Mouse (Mus musculus): ENCODE measurements around the gene Sfxn4.
"Not testable (repeated sequence)": the region's sequence is repeated elsewhere in the genome, so short reads cannot be mapped to it uniquely, and the experiment has no call there.

Gene Sfxn4

DNA sequence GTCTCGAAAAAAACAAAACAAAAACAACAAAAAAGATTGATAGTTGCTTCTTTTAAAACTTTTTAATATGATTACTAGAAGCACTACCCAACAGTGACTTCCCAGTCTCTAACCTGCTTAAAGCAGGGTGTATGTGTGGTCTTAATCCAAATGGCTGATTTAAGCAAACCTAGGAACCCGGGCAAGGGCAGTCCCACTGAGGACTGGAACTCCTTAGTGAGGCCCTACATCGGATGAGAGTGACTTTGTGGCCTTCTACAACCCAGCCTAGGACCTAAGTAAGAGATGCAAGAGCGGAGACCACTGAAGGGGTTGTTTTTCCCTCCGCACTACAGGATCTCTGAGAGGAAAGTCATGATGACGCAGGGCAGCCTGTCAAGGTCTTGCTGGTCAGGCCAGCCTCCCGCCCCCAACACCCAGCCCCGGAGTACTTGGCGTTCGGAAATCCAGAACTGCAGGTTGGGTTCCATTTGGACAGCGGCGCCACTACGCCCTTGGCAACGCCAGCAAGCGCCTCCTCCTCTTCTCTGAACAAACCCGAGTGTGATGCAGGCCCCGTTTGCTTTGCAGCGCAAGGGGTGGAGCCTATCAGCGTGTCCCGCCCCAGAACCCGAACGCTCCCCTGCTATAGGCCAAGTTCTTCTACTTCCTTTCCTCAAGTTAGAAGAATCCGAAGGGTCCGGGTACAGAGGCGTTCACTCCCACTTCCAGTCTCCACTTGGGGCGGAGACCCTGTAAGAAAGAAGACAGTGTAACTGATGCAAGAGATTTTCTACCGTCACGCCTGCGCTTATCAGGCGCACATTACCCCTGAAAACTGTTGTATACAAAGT, at the start of gene Sfxn4:
Gene Sfxn4, minus strand, starts transcription at position 612 of the 833 bp plus-strand sequence.
- DNase-seq (ENCODE audit: low spot score in 2 of 2), result peak; percentile 79 to 93

DNA sequence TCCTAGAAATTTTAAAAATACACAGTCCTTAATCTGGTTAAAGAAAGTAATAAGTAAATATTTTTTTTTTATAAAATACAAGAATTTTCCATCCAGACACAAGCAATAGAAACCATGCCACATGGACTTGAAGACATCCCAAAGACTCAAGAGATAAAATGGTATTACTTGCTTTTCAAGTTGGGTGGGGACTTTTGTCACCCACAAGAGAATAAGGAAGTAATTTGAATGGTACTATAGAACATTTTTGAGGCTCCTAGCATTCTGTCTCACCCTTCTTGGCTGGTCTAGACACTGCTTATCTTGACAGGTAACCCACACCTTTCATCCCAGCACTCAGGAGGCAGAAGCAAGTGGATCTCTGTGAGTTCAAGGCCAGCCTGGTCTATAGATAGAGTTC, 49.0 kb upstream of the Sfxn4 start:
- no peak for DNase-seq (ENCODE audit: low spot score in 2 of 2)

DNA sequence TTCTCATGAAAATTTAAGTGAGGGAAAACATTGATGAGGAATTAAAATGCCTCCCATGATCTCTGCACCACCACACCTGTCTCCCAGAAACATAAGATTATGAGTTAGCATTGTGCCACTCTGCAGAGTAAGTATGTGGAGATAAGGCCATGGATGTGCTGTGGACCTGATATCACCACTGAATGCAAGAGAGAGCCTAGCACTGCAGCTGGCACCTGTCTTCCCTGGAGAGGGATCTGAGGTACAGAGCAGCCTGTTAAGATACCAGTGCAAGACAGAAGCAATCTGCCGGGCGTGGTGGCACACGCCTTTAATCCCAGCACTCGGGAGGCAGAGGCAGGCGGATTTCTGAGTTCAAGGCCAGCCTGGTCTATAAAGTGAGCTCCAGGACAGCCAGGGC, 44.2 kb upstream of the Sfxn4 start:
- no peak for DNase-seq (ENCODE audit: low spot score in 2 of 2)

DNA sequence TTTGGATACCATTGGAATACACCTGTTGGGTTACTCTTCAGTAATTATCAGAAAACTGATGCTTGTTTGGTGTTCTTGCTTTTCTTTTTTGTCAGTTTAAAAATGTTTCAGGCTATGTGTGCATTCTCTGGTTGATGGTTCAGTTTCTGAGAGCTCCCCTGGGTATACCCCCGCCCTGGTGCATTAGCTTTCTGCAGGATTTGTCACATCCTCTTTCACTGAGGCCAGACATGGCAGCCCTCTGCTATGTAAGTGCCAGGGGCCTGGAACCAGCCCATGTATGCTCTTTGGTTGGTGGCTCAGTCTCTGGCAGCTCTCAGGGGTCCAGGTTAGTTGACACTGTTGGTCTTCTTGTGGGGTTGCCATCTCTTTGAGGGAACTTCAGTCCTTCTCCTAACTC, 42.7 kb upstream of the Sfxn4 start:
- DNase-seq (ENCODE audit: low spot score in 2 of 2), result no peak

DNA sequence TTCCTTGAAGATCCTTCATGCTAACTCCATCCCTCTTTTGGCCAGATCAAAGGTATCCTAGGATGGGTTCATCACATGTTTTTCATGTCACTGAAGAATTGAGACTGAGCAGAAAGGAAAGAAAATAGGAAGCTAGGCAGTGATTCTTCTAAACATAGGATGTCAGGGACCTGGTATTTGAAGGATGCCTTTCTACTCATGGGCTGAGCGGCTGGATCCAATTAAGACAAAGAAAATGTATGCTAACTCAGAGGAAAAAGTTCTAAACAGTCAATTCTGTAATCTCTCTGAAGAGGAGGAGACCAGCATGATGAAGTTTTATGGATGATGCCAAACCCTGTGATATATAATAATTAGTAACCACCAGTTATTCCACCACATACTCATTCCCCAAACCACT, 41.9 kb upstream of the Sfxn4 start:
- DNase-seq (ENCODE audit: low spot score in 2 of 2), result no peak

DNA sequence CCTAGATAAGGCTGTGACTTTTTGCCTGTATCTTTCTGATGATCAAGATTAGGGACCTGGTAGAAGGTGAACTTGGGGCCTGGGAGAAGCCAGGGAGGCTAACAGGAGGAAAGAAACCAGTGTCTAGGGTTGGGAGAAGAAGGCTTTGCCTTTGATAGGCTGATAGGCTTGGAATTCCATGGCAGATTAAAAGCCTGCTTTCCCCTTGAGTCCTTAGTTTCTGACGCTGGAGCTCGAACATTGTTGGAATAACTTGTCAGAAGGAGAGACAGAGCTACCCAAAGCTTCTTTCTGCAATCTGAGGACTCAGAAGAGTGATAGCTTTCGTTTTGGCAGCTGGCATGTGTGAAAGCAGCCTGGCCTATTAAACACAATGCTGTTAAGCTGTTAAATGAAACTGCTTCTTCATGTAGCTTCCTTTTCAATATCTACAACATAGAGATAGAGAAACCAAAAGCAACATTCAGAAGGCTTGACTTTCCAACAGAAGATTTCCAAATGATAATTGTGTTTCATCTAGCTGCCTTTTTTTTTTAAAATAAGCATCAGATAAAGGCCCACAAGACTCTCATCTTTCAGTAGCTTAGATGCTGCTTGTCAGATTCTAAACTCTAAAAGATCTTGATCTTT, 34.1 kb upstream of the Sfxn4 start:
- DNase-seq (ENCODE audit: low spot score in 2 of 2), result no peak

DNA sequence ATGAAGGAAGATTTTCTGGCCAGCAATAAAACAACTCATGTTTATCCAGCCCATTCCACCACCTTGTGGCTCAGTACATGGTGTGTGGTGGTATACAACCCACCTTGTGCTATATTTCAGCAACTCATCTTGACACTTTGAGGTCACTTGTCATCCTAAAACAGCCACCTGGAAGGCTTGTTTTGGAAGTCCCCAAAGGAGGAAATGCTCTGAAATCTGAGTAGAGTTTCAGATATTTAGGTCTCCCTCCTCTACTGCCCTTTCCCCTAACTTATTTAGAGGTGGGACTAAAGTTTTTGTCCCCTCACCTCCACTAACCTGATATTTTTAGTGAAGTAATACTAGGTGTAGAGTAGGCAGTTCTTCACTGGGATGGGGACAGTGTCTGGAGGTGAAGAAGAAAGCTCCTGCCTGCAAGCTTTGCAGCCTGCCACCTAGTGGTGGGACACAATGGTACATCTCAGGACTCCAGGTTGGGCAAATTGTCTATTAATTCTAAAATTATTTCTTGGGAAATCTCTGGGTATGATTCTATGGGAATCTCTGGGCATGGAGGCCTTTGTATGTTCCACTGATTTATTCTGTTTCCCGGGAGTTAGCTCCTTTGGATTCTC, 30.8 kb upstream of the Sfxn4 start:
- DNase-seq (ENCODE audit: low spot score in 2 of 2), result peak; percentile 49 to 62

DNA sequence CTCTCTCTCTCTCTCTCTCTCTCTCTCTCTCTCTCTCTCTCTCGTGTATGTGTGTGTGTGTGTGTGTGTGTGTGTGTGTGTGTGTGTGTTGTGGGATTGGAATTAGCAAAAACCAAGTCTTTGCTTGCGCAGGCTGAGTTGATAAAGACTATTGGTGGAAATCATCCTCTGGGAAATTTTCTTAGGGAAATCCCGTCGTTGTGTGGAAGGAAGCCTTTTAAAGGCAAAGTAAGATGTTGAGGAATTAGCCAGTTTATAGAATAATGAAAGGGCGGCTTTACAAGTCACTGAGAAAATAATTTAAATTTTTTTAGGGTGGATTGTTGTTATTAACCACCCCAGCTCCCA, 29.8 kb upstream of the Sfxn4 start:
- no peak for DNase-seq (ENCODE audit: low spot score in 2 of 2)

DNA sequence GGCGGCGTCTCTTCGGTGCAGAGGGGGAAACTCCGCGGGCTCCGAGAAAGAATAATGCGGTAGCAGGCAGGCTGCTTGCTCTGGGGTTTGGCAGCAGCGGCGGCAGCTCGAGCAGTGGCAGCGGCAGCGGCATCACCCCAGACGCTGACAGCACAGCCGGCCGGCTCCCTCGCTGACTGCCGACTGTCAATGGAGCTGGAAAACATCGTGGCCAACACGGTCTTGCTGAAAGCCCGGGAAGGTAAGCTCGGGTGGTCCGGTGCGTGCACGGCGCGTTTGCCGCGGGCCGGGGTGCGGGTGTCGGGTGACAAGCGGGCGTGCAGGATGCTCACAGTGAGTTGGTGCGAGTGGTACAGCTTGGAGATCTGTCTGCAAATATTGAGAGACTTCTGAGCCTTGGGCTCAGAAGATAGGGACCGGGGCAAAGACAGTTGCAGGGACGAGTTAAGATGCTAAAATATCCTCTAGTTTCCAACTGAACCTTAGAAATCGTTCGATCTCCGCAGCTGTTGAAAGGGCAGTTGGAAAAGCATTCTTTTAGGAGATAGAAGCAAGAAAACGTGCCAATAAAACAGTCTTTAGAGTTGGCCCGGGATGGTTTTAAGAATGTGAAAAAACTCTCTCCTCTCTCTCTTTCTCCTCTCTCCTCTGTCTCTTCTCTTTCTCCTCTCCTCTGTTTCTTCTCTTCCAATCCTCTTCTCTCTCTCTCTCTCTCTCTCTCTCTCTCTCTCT, 29.3 kb upstream of the Sfxn4 start:
- DNase-seq (ENCODE audit: low spot score in 2 of 2), result peak in 1 of 2 experiments; percentile 35

DNA sequence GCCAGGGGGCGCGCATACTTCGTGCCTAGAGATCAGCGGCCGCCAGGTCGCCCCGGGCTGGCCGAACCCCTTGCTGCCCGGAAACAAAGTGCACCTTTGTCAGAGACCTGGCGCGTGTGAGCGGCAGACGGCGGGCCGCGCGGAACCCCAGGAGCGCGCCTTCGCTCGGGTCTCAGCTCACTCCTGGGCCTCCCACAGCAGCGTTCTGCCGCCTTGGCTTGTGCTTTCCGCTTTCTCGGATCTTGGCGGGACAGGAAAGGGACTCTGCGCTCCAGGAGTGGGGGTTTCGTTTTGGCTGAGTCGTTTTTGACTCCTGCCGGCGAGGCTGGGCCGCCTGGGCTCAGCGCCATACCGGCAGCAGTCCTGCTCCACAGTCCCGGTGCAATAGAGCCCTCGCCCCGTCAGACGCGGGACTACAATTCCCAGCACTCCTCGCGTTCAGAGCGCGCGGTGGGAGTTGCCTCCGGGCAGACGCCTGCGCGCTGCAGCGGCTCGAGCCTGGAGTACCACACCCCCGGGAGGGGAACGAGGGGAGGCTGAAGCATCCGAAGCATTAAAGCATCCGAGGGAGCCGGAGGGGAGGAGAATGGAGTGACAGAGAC, 28.5 kb upstream of the Sfxn4 start, which contains the start of gene Grk5:
Gene Grk5, plus strand, starts transcription at position 36 of the 602 bp plus-strand sequence.
- DNase-seq (ENCODE audit: low spot score in 2 of 2), result peak; percentile 90 to 94

DNA sequence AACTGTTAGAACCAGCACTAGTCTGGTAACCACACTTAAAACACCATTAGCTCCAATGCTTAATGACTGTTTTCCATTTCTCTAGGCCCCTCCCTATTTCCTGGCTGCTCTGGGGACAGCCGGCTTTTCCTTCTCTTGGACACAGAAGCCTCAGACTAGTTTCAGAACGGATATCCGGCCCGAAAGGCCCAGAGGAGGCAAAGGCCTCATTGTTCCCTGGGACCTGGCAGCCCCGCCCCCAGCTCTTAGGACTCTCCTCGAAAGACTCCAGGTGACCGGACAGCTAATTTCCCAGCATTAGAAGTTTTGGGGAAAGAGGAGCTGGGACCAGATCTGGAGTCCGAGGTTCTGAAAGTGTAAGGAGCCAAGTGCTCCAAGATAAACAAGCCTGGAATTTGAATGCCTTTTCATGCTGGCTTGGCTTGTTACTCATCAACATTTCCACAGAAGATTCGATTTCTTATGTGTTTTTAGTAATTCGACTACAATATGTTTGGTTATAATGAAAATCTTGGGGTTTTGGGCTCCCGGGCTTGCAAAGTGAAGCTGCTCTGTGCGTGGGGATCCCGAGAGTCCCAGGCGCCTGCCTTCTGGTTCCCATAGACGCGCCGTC, 27.9 kb upstream of the Sfxn4 start:
- DNase-seq (ENCODE audit: low spot score in 2 of 2), result peak; percentile 26 to 62

DNA sequence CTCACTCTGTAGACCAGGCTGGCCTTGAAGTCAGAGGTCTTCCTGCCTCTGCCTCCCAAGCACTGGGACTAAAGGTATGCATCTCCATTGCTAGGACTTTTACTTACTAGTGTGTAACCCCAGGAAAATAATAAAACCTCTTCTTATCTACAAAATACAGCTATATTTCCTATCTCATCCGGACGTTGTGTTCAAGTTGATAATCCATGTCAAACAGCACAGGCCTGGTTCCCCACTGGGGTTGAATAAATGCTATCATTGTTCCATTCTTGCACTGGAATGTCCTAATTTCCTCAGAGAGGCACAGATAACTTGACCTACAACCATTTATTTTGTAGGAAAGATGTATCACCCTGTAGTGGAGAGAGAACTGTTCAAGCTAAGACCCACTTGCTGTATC, 26.4 kb upstream of the Sfxn4 start:
- DNase-seq (ENCODE audit: low spot score in 2 of 2), result no peak

DNA sequence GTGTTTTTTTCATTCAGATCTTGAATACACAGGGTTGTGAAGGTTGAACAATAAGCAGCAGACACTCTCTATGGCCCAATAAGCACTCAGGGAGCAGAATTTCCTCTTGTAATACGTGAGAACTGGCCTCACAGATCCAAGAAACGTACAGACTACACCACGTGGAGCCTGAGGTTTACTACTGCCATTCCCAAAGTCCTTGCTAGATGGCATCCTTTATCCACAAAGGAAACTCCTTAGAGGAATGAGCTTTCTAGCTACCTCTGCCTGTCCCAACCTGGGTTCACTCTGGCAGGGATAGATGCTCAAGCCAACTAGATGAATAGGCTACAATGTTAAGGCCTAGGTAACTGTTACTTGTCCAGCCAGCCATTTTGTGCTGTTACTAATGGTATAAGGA, 21.9 kb upstream of the Sfxn4 start:
- DNase-seq (ENCODE audit: low spot score in 2 of 2), result no peak

DNA sequence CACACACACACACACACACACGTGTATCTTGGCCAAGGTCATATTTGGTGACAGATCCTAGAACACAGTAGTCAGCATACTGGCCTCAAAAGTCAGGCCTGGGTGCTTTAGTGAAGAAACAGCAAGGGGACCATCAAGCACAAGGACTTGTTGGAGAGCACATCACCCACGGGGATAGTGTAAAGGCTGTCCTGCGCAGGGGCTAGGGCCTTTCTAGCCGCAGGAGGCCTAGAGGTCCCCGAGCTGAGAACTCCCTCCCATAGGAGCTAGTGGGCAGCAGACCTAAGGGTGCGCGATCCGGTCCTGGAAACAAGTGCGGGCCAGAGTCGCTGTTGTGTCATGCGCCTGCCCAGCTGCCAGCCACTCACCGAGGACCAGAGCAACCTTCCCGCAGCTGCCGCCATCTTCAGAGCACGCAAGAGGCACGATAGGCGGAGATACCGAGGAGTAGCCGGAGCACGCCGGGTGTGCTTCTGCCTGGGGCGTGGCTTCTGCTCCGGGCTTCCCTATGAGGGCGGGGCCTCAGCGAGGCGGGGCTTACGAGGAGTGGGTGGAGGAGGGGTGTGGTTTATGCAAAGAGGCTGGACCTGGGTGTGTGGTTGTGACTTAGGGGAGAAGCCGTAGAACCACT, 12.9 kb upstream of the Sfxn4 start, which contains the start of gene Prdx3:
Gene Prdx3, minus strand, starts transcription at position 493 of the 631 bp plus-strand sequence.
- DNase-seq (ENCODE audit: low spot score in 2 of 2), result peak; percentile 97 to 98

DNA sequence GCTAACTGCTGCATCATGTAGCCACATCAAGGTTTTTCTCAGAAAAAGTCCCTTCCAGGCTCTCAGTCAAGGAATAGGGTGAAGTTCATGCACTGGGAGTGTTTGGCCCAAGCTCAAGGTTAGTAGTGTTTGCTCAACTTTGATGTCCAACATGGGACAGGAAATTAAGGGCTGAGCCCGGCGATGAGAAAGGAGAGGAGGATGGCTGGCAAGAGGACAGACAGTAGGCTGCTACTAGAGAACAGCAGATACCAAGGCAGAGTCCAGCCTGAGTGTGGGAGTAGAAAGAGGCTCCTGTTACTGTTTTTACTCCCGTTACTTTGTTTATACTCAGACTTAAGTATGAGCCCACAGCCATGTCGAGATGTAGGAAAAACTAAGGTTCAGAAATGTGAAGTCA, 12.2 kb upstream of the Sfxn4 start:
- DNase-seq (ENCODE audit: low spot score in 2 of 2), result peak in 1 of 2 experiments; percentile 45

DNA sequence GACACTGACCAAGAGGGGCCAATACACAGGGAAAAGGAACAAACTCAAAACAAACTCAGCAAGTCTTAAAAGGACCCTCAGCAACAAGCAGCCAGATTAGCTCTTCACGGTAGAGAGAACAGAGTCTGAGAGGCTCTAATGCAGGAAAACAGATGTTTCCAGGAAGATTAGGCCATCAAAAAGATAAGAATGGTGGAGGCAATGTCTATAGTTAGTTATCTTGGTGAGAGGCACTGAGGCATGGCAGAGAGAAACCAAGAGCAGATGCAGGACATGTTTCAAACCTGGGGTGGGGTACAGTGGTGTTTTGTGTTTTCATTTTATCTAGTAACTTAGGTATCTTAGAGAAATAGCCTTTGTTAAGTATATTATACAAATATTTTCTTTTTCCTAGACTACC, 11.0 kb upstream of the Sfxn4 start:
- DNase-seq (ENCODE audit: low spot score in 2 of 2), result no peak

DNA sequence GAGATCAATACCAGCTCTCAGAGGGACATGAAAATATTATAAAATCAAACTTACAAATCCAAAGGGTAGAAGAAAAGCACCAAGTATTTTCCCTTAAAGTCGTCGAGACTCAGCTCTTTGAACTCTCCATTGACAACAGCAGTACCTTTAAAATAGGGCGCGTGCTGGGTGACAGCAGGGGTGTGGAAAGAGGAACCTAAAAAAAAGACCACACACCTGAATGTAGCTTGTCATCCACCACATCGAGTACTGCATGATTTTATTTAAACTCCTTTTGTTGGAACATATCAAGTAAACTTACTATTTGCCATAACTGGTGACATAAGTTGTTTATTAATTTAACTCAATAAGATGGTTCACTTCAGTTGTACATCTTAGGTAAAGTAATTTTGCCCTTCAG, 10.1 kb upstream of the Sfxn4 start:
- no peak for DNase-seq (ENCODE audit: low spot score in 2 of 2)

DNA sequence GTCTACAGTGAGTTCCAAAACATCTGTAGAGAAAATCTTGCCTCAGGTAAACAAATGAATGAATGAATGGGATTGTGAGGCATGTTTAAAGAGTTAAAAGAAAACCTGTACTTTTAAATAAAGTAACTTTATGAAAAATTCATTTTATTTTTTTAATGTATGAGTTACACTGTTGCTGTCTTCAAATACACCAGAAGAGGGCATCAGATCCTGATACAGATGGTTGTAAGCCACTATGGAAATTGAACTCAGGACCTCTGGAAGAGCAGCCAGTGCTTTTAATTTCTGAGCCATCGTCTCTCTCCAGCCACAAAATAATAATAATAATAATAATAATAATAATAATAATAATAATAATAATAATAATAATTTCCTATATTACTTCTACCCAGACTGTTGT, 9.2 kb upstream of the Sfxn4 start:
- no peak for DNase-seq (ENCODE audit: low spot score in 2 of 2)

DNA sequence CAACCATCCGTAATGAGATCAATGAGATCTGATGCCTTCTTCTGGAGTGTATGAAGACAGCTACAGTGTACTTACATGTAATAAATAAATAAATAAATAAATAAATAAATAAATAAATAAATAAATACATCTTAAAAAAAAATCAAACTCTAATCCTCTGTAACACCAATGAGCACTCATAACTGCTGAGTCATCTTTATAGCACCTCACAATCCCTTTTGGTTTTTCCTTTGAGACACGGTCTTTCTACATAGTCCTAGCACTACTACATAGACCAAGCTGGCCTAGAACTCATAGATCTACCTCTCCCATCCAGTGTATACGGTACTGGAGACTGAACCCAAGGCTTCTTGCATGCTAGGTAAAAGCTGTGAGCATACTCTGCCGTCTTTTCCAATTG, 4.9 kb upstream of the Sfxn4 start:
- not testable (repeated sequence) for DNase-seq (ENCODE audit: low spot score in 2 of 2)

DNA sequence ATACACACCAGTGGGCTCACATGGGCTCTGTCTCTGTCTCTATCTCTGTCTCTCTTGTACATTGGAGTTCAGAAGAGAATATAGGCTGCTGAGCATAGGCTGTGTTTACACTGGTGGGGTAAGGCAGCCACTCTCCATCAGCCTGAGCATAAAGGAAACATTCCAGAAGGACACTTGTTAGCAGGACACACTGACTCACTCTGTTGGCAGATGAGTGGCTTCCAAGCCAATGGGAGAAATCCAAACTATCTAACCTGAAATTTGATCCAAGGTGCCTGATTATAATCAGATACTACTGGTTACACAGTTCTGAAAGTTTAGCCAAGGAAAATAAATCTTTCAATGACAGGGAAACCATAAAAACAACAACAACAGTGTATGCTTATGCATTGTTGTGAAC, 15.5 kb downstream of the Sfxn4 start:
- no peak for DNase-seq (ENCODE audit: low spot score in 2 of 2)

DNA sequence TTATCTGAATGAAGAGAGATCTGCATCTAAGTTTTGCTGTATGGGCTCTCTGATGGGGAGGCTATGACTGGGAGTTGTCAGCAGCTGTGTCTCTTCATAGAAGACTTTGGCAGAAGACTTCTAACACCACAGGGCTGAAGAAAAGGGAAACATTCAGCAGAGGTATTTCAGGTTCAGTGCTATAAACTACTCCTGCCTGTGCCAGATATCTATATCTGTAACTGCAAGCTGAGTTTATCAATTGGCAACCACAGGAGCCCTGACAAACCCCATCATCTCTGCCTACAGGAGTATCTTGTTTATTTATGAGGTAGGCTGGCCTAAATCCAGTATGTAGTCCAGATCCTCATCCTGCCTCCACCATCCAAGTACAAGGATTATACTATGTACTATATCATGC, 18.0 kb downstream of the Sfxn4 start:
- no peak for DNase-seq (ENCODE audit: low spot score in 2 of 2)

All from urinary bladder, postnatal 36 days (tissue).